Mouse (Mus musculus) E14TG2a.4 (cell line): ENCODE results near the gene Comtd1.

ENCODE experiments used
- H3K27me3 ChIP-seq: 2 replicates; pipeline ENCODE4 v1.6.1; 2014; ENCODE audit warnings: low read length, control low read depth; ENCODE audit not compliant: insufficient read depth
- H3K36me3 ChIP-seq: 2 replicates; pipeline ENCODE4 v1.6.1; 2014; ENCODE audit warnings: low read length, control low read depth; ENCODE audit not compliant: insufficient read depth
- H3K4me1 ChIP-seq: replicated peaks from 2 replicates; pipeline ENCODE4 v1.6.1; 2014; ENCODE audit warnings: low read depth, low read length, control low read depth
- H3K4me3 ChIP-seq: replicated peaks from 2 replicates; pipeline ENCODE4 v1.5.1; 2014; ENCODE audit warnings: mild to moderate bottlenecking, low read length
- H3K9me3 ChIP-seq: 2 replicates; pipeline ENCODE4 v1.6.1; 2014; ENCODE audit warnings: low read length, control low read depth
- CTCF ChIP-seq: conservative IDR thresholded peaks from 2 replicates; pipeline ENCODE4 v1.5.1; 2014; ENCODE audit warnings: low read length
- NANOG ChIP-seq: IDR thresholded peaks from 2 replicates; pipeline ENCODE4 v1.6.1; 2014; ENCODE audit warnings: borderline replicate concordance, low read length, mixed read lengths
- POU5F1 ChIP-seq: IDR thresholded peaks from 2 replicates; pipeline ENCODE4 v1.6.1; 2014; ENCODE audit warnings: low read length, borderline replicate concordance

Gene Comtd1

DNA sequence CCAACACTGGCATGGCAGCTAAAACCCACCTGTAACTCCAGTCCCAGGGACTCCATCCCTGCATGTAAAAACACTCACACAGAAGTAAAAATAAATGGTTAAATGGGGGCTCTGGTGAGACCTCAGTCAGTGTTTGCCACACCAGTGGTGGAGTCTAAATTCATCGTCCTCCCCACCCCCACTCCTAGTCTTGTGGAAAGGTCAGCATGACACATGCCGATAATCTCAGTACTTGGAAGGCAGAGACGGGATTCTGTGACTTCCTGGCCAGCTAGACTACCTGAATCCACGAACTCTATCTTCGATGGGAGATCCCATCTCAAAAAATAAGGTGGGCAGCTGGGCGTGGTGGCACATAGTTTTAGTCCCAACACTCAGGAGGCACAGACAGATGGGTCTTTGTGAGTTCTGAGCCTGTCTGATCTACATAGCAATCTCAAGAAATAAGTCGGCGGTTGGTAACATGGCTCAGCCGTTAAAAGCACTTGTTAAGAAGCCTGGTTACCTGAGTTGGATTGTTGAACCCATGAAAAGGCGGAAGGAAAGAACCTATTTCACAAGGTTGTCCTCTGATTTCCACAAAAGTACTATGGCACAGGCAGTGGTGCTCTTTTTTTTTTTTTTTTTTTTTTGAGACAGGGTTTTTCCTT lies 36.9 kb downstream of the Comtd1 start:
- H3K4me1 ChIP-seq = peaks cover 26% of the 10 kb centered on the region
- H3K4me3 ChIP-seq = no peak overlapping the region
- H3K27me3 ChIP-seq = no peaks in the 10 kb centered on the region
- H3K36me3 ChIP-seq = no peaks in the 10 kb centered on the region
- no peaks in the 10 kb centered on the region for H3K9me3 ChIP-seq
- TF ChIP-seq POU5F1 (no peak), CTCF (no peak), NANOG (no peak)

DNA sequence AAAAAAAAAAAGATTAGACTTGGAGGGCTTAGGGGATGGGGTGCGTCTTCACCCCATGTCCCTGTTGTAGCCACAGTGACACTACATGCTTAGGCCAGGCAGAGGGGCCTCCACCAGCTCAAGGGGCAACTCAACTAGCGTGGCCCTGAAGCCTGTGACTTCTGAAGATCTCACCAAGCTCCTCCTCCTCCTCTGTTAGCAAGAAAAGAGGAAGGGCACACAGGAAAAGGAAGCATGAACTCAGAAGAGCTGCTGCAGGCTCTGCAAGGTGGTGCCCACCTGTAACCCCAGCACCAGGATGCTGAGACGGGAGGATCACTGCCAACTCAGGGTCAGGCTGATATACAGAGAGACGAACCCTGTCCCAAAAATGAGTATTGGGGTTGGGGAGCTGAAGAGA lies 37.5 kb downstream of the Comtd1 start:
- no peaks in the 10 kb centered on the region for H3K9me3 ChIP-seq
- H3K36me3 ChIP-seq = no peaks in the 10 kb centered on the region
- peaks cover 21% of the 10 kb centered on the region for H3K4me1 ChIP-seq
- TF ChIP-seq CTCF = no peak
- TF ChIP-seq NANOG = no peak
- no peak for TF ChIP-seq POU5F1
- H3K4me3 ChIP-seq = no peak overlapping the region
- no peaks in the 10 kb centered on the region for H3K27me3 ChIP-seq

DNA sequence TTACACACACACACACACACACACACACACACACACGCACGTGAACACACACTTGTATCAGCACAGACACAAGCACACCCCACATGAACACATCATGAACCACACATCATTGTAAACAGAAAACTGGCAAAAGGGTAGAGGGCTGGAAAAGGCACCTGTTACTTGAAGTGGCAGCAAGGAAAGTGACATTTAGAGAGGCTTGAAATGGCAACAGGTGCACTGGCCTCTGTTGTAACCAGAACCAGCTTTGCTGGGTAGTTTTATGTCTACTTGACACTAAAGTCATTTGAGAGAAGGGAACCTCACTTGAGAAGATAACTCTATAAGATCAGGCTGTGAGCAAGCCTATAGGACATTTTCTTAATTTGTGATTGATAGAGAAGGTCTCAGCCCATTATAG lies 39.4 kb downstream of the Comtd1 start:
- TF ChIP-seq POU5F1 (no peak), NANOG (no peak), CTCF (no peak)
- H3K4me3 ChIP-seq = no peak overlapping the region
- no peaks in the 10 kb centered on the region for H3K27me3 ChIP-seq
- no peaks in the 10 kb centered on the region for H3K36me3 ChIP-seq
- no peaks in the 10 kb centered on the region for H3K9me3 ChIP-seq
- H3K4me1 ChIP-seq = peaks cover 21% of the 10 kb centered on the region

DNA sequence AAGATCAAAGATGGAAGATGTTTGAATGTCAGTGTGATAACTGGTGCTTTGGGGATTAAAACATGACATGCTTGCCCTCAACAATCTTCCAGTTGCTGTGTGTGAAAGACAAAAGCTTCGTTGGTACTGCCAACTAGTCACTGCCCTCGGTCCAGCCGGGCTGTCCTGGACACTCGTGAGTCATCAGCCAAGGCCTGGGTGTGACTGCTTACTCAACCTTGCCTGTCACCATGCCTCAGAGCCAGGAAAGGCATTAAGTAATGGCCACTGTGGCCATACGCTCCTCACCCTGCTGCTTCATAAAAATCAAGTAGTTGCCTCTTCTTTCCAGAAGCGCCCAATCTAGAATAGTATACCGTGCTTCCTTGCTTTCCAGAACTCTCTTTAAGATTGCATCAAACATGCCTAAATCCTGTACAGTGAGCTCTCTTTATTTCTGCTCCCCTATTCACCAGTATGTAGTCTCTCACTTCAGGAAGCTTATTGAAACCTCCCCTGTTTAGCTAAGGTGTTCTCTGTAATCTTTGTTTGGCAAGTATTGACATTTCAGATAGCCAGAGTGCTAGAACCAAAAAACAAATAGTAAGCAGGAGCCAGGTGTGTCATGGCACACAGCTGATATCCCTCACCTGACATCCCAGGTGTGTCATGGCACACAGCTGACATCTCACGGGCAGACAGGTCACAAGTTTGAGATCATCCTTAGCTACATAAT lies 40.4 kb downstream of the Comtd1 start:
- H3K27me3 ChIP-seq = no peaks in the 10 kb centered on the region
- no peak overlapping the region for H3K4me3 ChIP-seq
- no peaks in the 10 kb centered on the region for H3K9me3 ChIP-seq
- no peak for TF ChIP-seq CTCF
- TF ChIP-seq NANOG = no peak
- TF ChIP-seq POU5F1 = no peak
- no peaks in the 10 kb centered on the region for H3K36me3 ChIP-seq
- peaks cover 12% of the 10 kb centered on the region; the same call in 1 of the 2 replicates for H3K4me1 ChIP-seq

DNA sequence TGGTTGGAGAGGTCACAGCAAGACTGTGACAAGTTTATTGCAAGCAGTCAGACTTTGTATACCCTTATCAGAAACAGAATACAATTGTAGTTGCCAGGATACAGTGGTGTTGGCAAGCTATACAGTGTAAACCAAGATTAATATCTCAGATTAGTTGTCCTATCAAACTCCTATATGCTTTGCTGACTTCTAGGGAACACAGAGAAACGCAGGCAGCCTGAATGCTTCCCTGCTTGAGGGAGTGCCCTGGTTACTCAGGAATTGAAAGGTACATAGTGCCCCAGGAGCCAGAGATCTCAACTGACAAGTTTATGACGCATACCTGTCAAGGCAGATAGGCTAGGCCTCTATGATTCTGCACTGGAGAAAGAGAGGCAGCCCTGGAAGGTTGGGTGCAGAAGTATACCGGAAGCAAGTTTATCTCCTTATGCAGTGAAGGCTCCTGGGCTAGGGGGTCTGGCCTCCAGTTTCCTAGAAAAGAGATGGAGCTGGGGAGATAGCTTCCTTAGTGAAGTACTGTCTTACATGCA lies 42.1 kb downstream of the Comtd1 start:
- no peaks in the 10 kb centered on the region for H3K36me3 ChIP-seq
- TF ChIP-seq NANOG (no peak), CTCF (no peak), POU5F1 (no peak)
- no peaks in the 10 kb centered on the region for H3K27me3 ChIP-seq
- peaks cover 3% of the 10 kb centered on the region; the same call in 1 of the 2 replicates for H3K4me1 ChIP-seq
- H3K4me3 ChIP-seq = no peak overlapping the region
- H3K9me3 ChIP-seq = no peaks in the 10 kb centered on the region

DNA sequence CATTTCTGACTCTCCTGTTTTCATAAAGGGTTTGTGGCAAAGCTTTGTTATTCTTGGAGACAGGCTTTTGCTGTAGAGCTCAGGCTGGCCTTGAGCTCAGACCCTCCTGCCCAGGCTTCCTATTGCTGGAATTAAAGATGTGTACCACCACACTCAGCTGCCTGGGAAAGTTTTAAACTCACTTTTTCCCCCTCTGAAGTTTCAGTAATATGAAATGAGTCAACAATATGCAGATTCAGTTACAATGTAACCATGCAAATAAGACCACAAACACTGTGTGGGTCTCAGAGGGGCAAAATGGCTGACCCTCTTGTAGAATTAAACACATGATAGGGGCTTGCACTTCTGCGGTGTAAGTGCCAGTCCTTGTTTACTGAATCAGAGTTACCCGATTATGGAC lies 42.6 kb downstream of the Comtd1 start:
- H3K27me3 ChIP-seq = no peaks in the 10 kb centered on the region
- H3K4me1 ChIP-seq = no peaks in the 10 kb centered on the region
- H3K4me3 ChIP-seq = no peak overlapping the region
- no peaks in the 10 kb centered on the region for H3K36me3 ChIP-seq
- TF ChIP-seq POU5F1 = no peak
- TF ChIP-seq CTCF = no peak
- TF ChIP-seq NANOG = no peak
- H3K9me3 ChIP-seq = no peaks in the 10 kb centered on the region

DNA sequence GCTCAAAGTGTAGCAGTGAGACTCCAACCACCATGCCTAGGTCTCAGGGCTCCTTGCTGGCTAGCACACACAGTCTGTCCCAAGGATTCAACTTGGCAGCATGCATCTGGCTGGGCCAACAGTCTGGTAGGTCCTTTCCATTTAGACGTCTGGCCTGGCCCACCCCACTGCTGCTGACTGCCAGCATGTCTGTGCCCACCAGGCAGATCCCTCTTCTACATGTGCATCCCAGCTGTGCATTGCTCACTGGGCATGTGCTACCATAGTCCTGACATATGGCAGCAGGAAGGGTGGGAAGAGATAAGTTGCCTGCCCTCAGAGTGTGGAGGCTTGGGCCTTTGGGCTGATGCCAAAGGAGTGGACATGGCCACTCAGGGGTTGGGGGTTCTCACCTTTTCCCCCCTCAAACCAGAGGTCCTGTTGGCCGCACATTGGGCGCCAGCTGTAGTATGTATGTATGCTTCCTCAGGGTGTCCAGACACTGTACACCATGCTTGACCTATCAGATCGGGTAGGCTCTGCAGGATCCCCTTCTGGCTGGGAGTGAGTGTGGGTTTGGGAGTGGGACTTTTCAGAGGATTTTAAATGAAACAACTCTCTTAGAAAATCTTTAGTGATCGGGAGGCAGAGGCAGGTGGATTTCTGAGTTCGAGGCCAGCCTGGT lies 46.1 kb downstream of the Comtd1 start:
- TF ChIP-seq NANOG (no peak), CTCF (no peak), POU5F1 (no peak)
- Histone ChIP-seq H3K27me3 (no peaks in the 10 kb centered on the region), H3K9me3 (no peaks in the 10 kb centered on the region), H3K4me3 (no peak overlapping the region), H3K4me1 (no peaks in the 10 kb centered on the region), H3K36me3 (peaks cover 8% of the 10 kb centered on the region; the same call in 1 of the 2 replicates)

DNA sequence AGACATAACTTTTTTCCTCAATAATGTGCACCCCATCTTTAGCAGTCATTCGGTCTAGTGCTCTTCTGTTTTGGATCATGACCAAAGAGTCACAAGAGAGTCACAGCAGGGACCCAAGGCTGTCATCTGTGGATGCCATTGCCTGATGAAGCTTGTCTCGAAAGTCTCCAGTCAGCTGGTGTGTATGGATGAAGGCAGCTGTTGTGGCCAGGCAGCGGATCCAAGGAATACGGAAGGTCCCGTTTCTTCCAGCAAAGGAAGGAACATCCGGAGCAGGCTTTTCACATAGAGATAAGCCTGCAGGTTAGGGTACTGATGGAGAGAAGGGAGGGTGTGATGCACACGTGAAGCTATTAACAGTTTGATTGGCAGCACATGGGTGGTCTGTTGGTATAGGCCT lies 47.2 kb downstream of the Comtd1 start:
- H3K4me3 ChIP-seq = no peak overlapping the region
- no peaks in the 10 kb centered on the region for H3K9me3 ChIP-seq
- H3K4me1 ChIP-seq = no peaks in the 10 kb centered on the region
- H3K27me3 ChIP-seq = no peaks in the 10 kb centered on the region
- peaks cover 8% of the 10 kb centered on the region; the same call in 1 of the 2 replicates for H3K36me3 ChIP-seq
- TF ChIP-seq NANOG = no peak
- no peak for TF ChIP-seq POU5F1
- no peak for TF ChIP-seq CTCF

DNA sequence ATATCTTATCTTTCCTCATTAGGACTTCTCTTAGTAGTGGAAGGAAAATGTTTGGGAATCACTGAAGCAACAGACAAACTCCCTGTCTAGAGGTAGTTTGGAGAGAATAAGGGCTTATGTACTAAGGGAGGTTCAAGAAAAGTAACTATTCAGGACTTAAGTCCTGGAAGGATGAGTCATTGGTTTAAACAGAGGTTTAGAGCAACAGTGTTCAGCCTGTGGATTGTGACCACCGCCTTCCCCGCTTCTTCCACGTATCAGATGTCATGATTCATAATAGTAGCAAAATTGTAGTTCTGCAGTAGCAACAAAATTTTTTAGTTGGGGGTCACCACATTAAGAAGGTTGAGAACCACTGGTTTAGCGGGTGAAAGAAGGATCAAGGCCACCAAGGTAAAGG lies 48.1 kb downstream of the Comtd1 start:
- Histone ChIP-seq H3K36me3 (peaks cover 9% of the 10 kb centered on the region; the same call in 1 of the 2 replicates), H3K4me1 (no peaks in the 10 kb centered on the region), H3K27me3 (no peaks in the 10 kb centered on the region), H3K4me3 (no peak overlapping the region), H3K9me3 (no peaks in the 10 kb centered on the region)
- TF ChIP-seq CTCF (no peak), NANOG (no peak), POU5F1 (no peak)
